Mouse (Mus musculus): ENCODE results near the gene Cluh. TPM values are rescaled to one million over a fixed set of nuclear protein-coding genes. Genes with fewer than 3 reads are reported as not detected.

Cluh gene
- polyA plus RNA-seq, 1 experiment from 2014 or later = 15.2 TPM

DNA sequence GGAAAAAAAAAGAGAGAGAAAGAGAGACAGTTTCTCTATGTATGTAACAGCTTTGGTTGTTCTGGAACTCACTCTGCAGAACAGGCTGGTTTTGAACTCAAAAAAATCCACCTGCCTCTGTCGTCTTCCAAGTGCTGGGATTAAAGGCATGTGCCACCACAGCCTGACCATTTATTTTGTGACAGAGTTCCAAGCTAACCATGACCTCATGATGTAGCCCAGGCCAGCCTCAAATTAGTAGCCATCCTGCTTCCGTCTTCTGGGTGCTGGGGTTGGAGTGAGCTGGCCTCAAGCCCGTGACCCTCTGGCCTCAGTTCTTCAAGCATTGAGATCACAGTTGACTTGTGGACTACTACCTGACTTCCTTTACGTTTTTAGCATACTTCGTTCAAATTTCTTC lies 19.2 kb downstream of the Cluh start:
- H3K27me3 ChIP-seq (replicated peaks; ENCODE audit: control insufficient read depth, insufficient read depth, low read length) = no peaks in the 10 kb centered on the region
- H3K9me3 ChIP-seq (ENCODE audit: control insufficient read depth, low read length) = no peaks in the 10 kb centered on the region
- no peak overlapping the region for H3K9ac ChIP-seq (replicated peaks; ENCODE audit: low read depth, low read length)
- peaks cover 32% of the 10 kb centered on the region for H3K36me3 ChIP-seq (ENCODE audit: control insufficient read depth, insufficient read depth)
- H3K4me2 ChIP-seq (ENCODE audit: low read length) = no peak overlapping the region
- H3K4me3 ChIP-seq (replicated peaks; ENCODE audit: low read length) = no peak overlapping the region
- no peak for ATAC-seq
- 94% methylated on average over 5 of the region's 5 CpGs for WGBS
- no peak overlapping the region for H3K27ac ChIP-seq (ENCODE audit: low read length)
- no peaks in the 10 kb centered on the region for H3K4me1 ChIP-seq (replicated peaks; ENCODE audit: control insufficient read depth, insufficient read depth, low read length)

DNA sequence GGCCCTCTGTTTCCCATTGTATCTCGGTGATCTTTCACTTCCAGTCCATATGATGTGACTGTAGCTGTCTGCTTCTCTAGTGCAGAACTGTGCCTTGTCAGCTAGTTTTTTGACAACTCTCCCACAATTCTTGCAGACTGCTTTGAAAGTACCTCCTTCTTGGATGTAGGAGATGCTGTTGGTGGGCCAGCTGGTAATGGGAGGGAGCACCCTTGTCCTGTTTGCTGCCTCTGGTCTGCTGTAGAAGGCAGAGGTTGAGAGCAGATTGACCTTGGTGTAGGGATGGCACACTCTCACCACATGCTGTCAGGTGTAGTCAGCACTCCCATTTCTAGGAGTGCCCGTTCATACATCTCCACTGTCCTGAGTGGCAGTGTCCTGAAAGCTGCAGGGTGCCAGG lies 19.7 kb downstream of the Cluh start:
- H3K4me1 ChIP-seq (replicated peaks; ENCODE audit: control insufficient read depth, insufficient read depth, low read length) = no peaks in the 10 kb centered on the region
- H3K27me3 ChIP-seq (replicated peaks; ENCODE audit: control insufficient read depth, insufficient read depth, low read length) = no peaks in the 10 kb centered on the region
- H3K9me3 ChIP-seq (ENCODE audit: control insufficient read depth, low read length) = no peaks in the 10 kb centered on the region
- ATAC-seq = no peak
- H3K4me3 ChIP-seq (replicated peaks; ENCODE audit: low read length) = no peak overlapping the region
- H3K4me2 ChIP-seq (ENCODE audit: low read length) = no peak overlapping the region
- WGBS = 86% methylated on average over 2 of the region's 2 CpGs
- peaks cover 31% of the 10 kb centered on the region for H3K36me3 ChIP-seq (ENCODE audit: control insufficient read depth, insufficient read depth)
- no peak overlapping the region for H3K9ac ChIP-seq (replicated peaks; ENCODE audit: low read depth, low read length)
- no peak overlapping the region for H3K27ac ChIP-seq (ENCODE audit: low read length)

DNA sequence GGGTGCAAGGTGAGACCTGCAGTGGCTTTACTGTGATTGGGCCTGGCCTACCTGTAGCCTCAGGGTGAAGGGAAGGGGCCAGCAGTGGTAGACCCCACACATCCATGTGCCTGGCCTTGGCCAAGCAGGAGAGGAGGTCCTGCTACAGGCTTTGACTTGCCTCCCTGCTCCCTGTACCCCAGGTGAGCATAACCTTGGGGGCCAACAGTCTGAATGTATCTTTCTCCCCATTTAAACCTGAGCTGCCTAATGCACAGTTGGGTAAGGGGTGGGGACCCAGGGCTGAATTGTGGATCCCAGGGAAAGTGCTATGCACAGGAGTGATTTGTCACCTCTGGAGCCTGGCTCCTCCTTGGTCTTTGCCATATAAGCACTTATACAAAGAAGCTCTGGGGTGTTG lies 20.9 kb downstream of the Cluh start:
- Histone ChIP-seq H3K4me1 (replicated peaks; ENCODE audit: control insufficient read depth, insufficient read depth, low read length) (no peaks in the 10 kb centered on the region), H3K27ac (ENCODE audit: low read length) (no peak overlapping the region), H3K9me3 (ENCODE audit: control insufficient read depth, low read length) (no peaks in the 10 kb centered on the region), H3K9ac (replicated peaks; ENCODE audit: low read depth, low read length) (no peak overlapping the region), H3K4me3 (replicated peaks; ENCODE audit: low read length) (no peak overlapping the region), H3K36me3 (ENCODE audit: control insufficient read depth, insufficient read depth) (peaks cover 35% of the 10 kb centered on the region), H3K4me2 (ENCODE audit: low read length) (no peak overlapping the region), H3K27me3 (replicated peaks; ENCODE audit: control insufficient read depth, insufficient read depth, low read length) (no peaks in the 10 kb centered on the region)
- no peak for ATAC-seq

DNA sequence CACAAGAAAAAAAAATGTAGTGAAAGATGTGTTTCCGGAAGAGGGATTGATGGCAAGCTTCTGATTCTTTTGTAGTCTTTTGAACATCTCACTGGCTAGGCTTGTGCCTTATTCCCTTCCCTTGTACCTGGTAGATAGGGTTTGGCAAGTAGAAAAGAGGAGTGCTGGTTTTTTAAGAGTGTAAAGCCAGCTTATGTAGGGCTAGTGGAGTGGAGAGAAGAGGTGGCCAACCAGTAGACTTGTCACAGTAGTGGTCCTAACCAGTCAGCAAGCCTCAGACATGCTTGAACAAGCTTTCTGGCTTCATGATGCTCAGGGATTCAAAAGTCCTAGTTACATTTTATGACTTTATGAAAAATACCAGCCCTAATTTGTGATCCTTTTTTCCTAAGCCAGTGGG lies 21.7 kb downstream of the Cluh start:
- no peak for ATAC-seq
- WGBS = 86% methylated on average over 1 of the region's 1 CpGs
- H3K4me3 ChIP-seq (replicated peaks; ENCODE audit: low read length) = no peak overlapping the region
- peaks cover 31% of the 10 kb centered on the region for H3K36me3 ChIP-seq (ENCODE audit: control insufficient read depth, insufficient read depth)
- no peaks in the 10 kb centered on the region for H3K9me3 ChIP-seq (ENCODE audit: control insufficient read depth, low read length)
- H3K27ac ChIP-seq (ENCODE audit: low read length) = no peak overlapping the region
- H3K4me1 ChIP-seq (replicated peaks; ENCODE audit: control insufficient read depth, insufficient read depth, low read length) = no peaks in the 10 kb centered on the region
- H3K27me3 ChIP-seq (replicated peaks; ENCODE audit: control insufficient read depth, insufficient read depth, low read length) = no peaks in the 10 kb centered on the region
- no peak overlapping the region for H3K4me2 ChIP-seq (ENCODE audit: low read length)
- no peak overlapping the region for H3K9ac ChIP-seq (replicated peaks; ENCODE audit: low read depth, low read length)

DNA sequence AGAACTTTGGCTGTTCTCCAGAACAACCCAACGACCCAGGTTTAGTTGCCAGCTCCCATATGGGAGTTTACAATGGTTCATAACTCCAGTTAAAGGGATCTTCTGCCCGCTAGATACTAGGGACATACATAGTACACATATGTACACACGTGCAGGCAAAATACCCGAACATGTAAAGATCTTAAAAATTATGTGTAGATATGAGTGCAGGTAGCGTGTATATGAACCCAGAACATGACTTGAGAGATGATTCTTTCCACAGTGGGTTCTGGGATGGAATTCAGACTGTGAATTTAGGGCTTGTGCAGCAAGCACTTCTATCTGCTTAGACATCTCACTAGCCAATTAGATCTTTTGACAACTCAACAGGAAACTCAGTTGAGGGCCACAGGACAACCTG lies 22.5 kb downstream of the Cluh start:
- WGBS = 89% methylated on average over 5 of the region's 5 CpGs
- Histone ChIP-seq H3K4me1 (replicated peaks; ENCODE audit: control insufficient read depth, insufficient read depth, low read length) (no peaks in the 10 kb centered on the region), H3K9me3 (ENCODE audit: control insufficient read depth, low read length) (no peaks in the 10 kb centered on the region), H3K27ac (ENCODE audit: low read length) (no peak overlapping the region), H3K4me2 (ENCODE audit: low read length) (no peak overlapping the region), H3K27me3 (replicated peaks; ENCODE audit: control insufficient read depth, insufficient read depth, low read length) (no peaks in the 10 kb centered on the region), H3K36me3 (ENCODE audit: control insufficient read depth, insufficient read depth) (peaks cover 24% of the 10 kb centered on the region), H3K4me3 (replicated peaks; ENCODE audit: low read length) (no peak overlapping the region), H3K9ac (replicated peaks; ENCODE audit: low read depth, low read length) (no peak overlapping the region)
- ATAC-seq = no peak

DNA sequence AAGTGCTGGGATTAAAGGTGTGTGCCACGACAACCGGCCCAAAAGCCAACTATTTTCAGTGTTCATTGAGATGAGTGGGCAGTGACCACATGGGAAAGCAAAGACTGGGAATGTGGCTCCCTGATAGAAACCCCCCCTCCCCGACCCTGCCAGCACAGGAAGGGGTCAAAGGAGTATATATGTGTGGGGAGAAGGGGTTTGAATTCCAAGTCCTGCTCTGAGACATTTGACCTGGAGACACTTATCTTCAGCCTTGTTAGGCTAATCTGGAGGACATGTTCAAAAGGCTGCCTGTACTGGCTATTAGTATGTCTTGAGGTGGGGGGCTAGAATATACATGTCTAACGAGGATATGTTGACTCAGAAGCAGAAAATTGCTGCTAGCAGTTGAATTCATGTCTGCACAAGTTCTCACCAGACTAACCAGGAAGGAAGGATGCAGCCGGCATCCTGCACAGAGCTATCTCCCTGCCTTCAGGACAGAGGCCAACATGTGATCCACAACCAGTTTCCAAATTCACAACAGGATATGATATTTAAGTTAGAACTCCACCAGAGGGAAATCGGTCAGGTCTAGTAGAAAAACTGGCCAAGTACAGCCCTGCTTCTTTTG lies 23.7 kb downstream of the Cluh start:
- no peak overlapping the region for H3K4me2 ChIP-seq (ENCODE audit: low read length)
- ATAC-seq = no peak
- H3K4me1 ChIP-seq (replicated peaks; ENCODE audit: control insufficient read depth, insufficient read depth, low read length) = no peaks in the 10 kb centered on the region
- H3K9me3 ChIP-seq (ENCODE audit: control insufficient read depth, low read length) = no peaks in the 10 kb centered on the region
- H3K9ac ChIP-seq (replicated peaks; ENCODE audit: low read depth, low read length) = no peak overlapping the region
- no peaks in the 10 kb centered on the region for H3K27me3 ChIP-seq (replicated peaks; ENCODE audit: control insufficient read depth, insufficient read depth, low read length)
- peaks cover 20% of the 10 kb centered on the region for H3K36me3 ChIP-seq (ENCODE audit: control insufficient read depth, insufficient read depth)
- H3K27ac ChIP-seq (ENCODE audit: low read length) = no peak overlapping the region
- 89% methylated on average over 6 of the region's 6 CpGs for WGBS
- no peak overlapping the region for H3K4me3 ChIP-seq (replicated peaks; ENCODE audit: low read length)

DNA sequence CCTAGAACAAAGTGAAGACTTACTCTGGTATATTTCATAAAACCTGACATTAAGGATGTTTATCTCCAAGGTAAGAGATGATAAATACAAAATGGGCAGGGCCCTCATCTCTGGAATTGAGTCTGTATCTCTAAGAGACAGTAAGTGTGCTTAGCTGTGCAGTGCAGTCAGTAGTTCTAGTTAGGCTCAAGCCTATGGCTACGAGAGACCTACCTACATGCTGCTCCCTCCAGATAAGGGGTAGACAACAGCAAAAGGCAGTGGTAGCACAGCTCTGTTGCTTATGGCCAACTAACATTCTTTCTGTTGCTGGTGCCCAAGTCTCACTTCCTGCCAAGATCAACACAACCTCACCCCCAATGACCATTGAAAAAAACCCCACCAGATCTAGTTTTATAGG lies 24.3 kb downstream of the Cluh start:
- ATAC-seq = no peak
- H3K4me1 ChIP-seq (replicated peaks; ENCODE audit: control insufficient read depth, insufficient read depth, low read length) = no peaks in the 10 kb centered on the region
- no peak overlapping the region for H3K4me3 ChIP-seq (replicated peaks; ENCODE audit: low read length)
- no peak overlapping the region for H3K27ac ChIP-seq (ENCODE audit: low read length)
- H3K36me3 ChIP-seq (ENCODE audit: control insufficient read depth, insufficient read depth) = peaks cover 23% of the 10 kb centered on the region
- H3K9ac ChIP-seq (replicated peaks; ENCODE audit: low read depth, low read length) = no peak overlapping the region
- H3K4me2 ChIP-seq (ENCODE audit: low read length) = no peak overlapping the region
- H3K9me3 ChIP-seq (ENCODE audit: control insufficient read depth, low read length) = no peaks in the 10 kb centered on the region
- 83% methylated on average over 1 of the region's 1 CpGs for WGBS
- H3K27me3 ChIP-seq (replicated peaks; ENCODE audit: control insufficient read depth, insufficient read depth, low read length) = no peaks in the 10 kb centered on the region

DNA sequence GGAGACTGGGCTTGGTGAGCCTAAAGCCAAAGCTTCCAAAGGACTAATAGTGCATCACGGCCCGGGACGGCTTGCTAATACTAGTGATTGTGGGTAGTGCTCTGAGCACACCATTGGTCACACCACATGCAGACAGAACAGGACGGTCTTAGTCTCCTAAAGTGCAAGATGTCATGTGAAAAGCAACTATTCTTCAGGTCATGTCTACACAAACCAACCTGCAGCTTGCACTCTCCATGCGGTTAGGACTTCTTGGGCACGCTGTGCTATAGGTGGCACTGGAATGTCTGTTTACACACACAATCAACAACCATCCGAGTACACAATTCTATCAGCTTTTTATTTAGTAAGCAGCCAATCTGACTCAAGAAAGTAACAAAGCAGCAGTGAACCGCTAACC lies 25.4 kb downstream of the Cluh start:
- Histone ChIP-seq H3K36me3 (ENCODE audit: control insufficient read depth, insufficient read depth) (peaks cover 23% of the 10 kb centered on the region), H3K27me3 (replicated peaks; ENCODE audit: control insufficient read depth, insufficient read depth, low read length) (no peaks in the 10 kb centered on the region), H3K4me2 (ENCODE audit: low read length) (no peak overlapping the region), H3K9me3 (ENCODE audit: control insufficient read depth, low read length) (no peaks in the 10 kb centered on the region), H3K9ac (replicated peaks; ENCODE audit: low read depth, low read length) (no peak overlapping the region), H3K4me3 (replicated peaks; ENCODE audit: low read length) (no peak overlapping the region), H3K4me1 (replicated peaks; ENCODE audit: control insufficient read depth, insufficient read depth, low read length) (no peaks in the 10 kb centered on the region), H3K27ac (ENCODE audit: low read length) (no peak overlapping the region)
- WGBS = 94% methylated on average over 8 of the region's 8 CpGs
- no peak for ATAC-seq

DNA sequence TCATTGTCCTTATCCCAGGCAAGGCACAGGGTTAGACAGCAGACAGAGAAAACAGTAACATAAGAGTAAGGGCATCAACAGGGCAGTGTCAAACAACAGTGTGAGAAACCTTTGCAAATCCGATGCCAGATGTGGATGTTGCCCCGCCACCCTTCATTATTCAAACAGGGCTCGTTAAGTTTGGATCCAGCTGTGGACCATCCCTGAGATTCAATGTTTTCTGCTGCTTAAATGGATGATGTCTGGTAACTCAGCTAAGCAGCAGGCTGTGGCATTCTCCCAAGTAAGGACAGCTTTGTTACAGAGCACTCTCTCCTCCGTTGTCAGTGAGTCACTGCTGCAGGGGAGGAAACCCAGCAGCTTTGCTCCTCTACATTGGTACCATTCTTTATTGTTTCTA lies 25.9 kb downstream of the Cluh start:
- Histone ChIP-seq H3K4me2 (ENCODE audit: low read length) (no peak overlapping the region), H3K36me3 (ENCODE audit: control insufficient read depth, insufficient read depth) (peaks cover 27% of the 10 kb centered on the region), H3K9ac (replicated peaks; ENCODE audit: low read depth, low read length) (no peak overlapping the region), H3K27ac (ENCODE audit: low read length) (no peak overlapping the region), H3K4me3 (replicated peaks; ENCODE audit: low read length) (no peak overlapping the region), H3K4me1 (replicated peaks; ENCODE audit: control insufficient read depth, insufficient read depth, low read length) (no peaks in the 10 kb centered on the region), H3K27me3 (replicated peaks; ENCODE audit: control insufficient read depth, insufficient read depth, low read length) (no peaks in the 10 kb centered on the region), H3K9me3 (ENCODE audit: control insufficient read depth, low read length) (no peaks in the 10 kb centered on the region)
- WGBS = 53% methylated on average over 4 of the region's 4 CpGs
- no peak for ATAC-seq

DNA sequence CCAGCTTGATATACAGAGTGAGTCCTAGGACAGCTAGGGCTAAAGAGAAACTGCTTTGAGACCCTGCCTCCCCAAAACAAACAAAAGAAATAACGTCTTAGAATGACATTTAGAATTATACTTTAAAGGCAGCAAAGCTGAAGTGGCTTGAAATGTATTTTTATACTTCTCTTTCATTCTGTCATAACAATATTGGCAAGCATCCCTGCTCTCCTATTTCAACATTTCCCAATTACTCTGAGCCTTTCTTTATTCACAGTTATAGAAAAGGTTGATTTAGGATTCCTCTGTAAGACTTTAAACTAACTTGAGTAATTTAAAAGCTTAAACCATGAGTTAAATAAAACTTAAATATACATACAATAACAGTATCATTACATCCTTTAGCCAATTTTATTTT lies 42.9 kb downstream of the Cluh start:
- H3K27me3 ChIP-seq (replicated peaks; ENCODE audit: control insufficient read depth, insufficient read depth, low read length) = no peaks in the 10 kb centered on the region
- no peak overlapping the region for H3K27ac ChIP-seq (ENCODE audit: low read length)
- ATAC-seq = no peak
- no peak overlapping the region for H3K9ac ChIP-seq (replicated peaks; ENCODE audit: low read depth, low read length)
- peaks cover 12% of the 10 kb centered on the region for H3K36me3 ChIP-seq (ENCODE audit: control insufficient read depth, insufficient read depth)
- no peak overlapping the region for H3K4me2 ChIP-seq (ENCODE audit: low read length)
- H3K9me3 ChIP-seq (ENCODE audit: control insufficient read depth, low read length) = no peaks in the 10 kb centered on the region
- H3K4me1 ChIP-seq (replicated peaks; ENCODE audit: control insufficient read depth, insufficient read depth, low read length) = no peaks in the 10 kb centered on the region
- H3K4me3 ChIP-seq (replicated peaks; ENCODE audit: low read length) = no peak overlapping the region
- 73% methylated on average over 1 of the region's 1 CpGs for WGBS

All from forebrain, embryonic 16.5 days (tissue).